Mouse (Mus musculus) hindbrain, embryonic 11.5 days (tissue): ENCODE results near the gene Dock4. TPM values are rescaled to one million over a fixed set of nuclear protein-coding genes. Genes with fewer than 3 reads are reported as not detected.

Experiments used
- ATAC-seq: fragments of 200-750 bp; cut with Nextera tagmentation; 2 replicates; pipeline ENCODE4 v1.8.0; 2017; ENCODE audit warnings: mild to moderate bottlenecking, moderate TSS enrichment, moderate library complexity; ENCODE audit not compliant: low FRiP score
- DNase-seq: peaks from one replicate; pipeline ENCODE4 v3.0.0-alpha.2; 2015; ENCODE audit warnings: low spot score
- H3K27ac ChIP-seq: fragments of 300-500 bp; sonication (generic); 2 replicates; pipeline ENCODE4 v1.5.1; 2014; ENCODE audit warnings: mild to moderate bottlenecking, low read depth, low read length
- H3K27me3 ChIP-seq: fragments of 300-500 bp; sonication (generic); 2 replicates; pipeline ENCODE4 v1.6.1; 2014; ENCODE audit warnings: mild to moderate bottlenecking, low read length, moderate library complexity, mixed read lengths; ENCODE audit not compliant: control insufficient read depth, insufficient read depth
- H3K36me3 ChIP-seq: fragments of 300-500 bp; sonication (generic); 2 replicates; pipeline ENCODE4 v1.6.1; 2014; ENCODE audit warnings: mild to moderate bottlenecking, low read length, moderate library complexity, mixed read lengths; ENCODE audit not compliant: control insufficient read depth, insufficient read depth
- H3K4me1 ChIP-seq: fragments of 300-500 bp; sonication (generic); replicated peaks from 2 replicates; pipeline ENCODE4 v1.6.1; 2014; ENCODE audit warnings: low read length, mixed read lengths; ENCODE audit not compliant: control insufficient read depth, insufficient read depth
- H3K4me2 ChIP-seq: fragments of 300-500 bp; sonication (generic); replicated peaks from 2 replicates; pipeline ENCODE4 v1.6.1; 2014; ENCODE audit warnings: mild to moderate bottlenecking, low read depth, low read length
- H3K4me3 ChIP-seq: fragments of 300-500 bp; sonication (generic); 2 replicates; pipeline ENCODE4 v1.5.1; 2014; ENCODE audit warnings: low read depth, low read length
- H3K9ac ChIP-seq: fragments of 300-500 bp; sonication (generic); 2 replicates; pipeline ENCODE4 v1.6.1; 2014; ENCODE audit warnings: low read depth, low read length
- H3K9me3 ChIP-seq: fragments of 300-500 bp; sonication (generic); 2 replicates; pipeline ENCODE4 v1.6.1; 2016; ENCODE audit warnings: low read length; ENCODE audit not compliant: control insufficient read depth
- WGBS: fragments of 180-500 bp; shearing (Covaris S2); extraction: QIAGEN DNeasy Blood & Tissue Kit; methylation state at CpG from one replicate; pipeline ENCODE4 v1.1.7; 2014; 5-methylcytosine and 5-hydroxymethylcytosine counted together
- polyA plus RNA-seq: library from polyadenylated mRNA; unstranded; fragments of >200 nt; fragmentation: Nextera tagmentation; extraction: Ambion mirVana; gene quantifications from 2 replicates; pipeline ENCODE4 v1.2.1, GENCODE M21; 2014

Dock4 gene
- polyA plus RNA-seq, 1 experiment from 2014 or later, result 29.4 TPM

DNA sequence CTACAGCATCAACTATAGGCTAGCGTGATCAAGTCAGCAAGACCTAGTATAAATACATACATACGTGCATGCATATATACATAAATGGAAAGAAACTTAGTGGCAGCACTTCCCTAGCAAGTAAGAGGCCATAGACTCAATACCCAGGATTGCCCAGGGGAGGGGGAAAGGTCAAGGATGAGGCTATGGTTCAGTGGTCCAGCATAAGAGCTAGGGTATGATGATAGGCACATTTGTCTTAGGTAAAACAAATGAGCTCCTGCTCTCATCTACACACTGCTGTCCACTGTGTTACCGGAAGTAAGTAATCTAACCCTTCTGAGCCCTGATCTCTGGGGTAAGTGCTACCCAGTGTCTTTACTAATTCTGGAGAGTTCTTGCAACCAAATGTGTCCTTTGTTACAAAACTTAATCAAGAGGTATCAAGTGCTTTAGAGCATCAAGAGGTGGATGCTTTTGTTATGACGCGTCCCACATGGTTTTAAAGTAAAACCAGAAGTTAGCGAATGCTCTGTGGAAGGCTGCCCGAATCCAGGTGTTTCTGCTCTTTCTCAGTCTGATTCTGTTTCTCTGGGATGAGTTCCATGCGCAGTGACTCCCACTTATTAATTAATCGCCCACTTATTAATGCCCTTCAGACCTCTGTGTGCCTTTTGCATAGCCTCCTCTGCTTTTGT is 3.5 kb downstream of the Dock4 start:
- H3K4me2 ChIP-seq, result no peak overlapping the region
- H3K4me1 ChIP-seq, result no peaks in the 10 kb centered on the region
- H3K27ac ChIP-seq, result no peak overlapping the region
- H3K4me3 ChIP-seq, result no peak overlapping the region
- no peak overlapping the region for H3K9ac ChIP-seq
- no peaks in the 10 kb centered on the region for H3K9me3 ChIP-seq
- DNase-seq (no peak), ATAC-seq (no peak)
- no peaks in the 10 kb centered on the region for H3K27me3 ChIP-seq
- WGBS, result 71% methylated on average over 9 of the region's 9 CpGs
- no peaks in the 10 kb centered on the region for H3K36me3 ChIP-seq

GRCm38 (mm10) chr12:40456517-40456916 is 10.8 kb downstream of the Dock4 start:
- Histone ChIP-seq H3K4me1 (no peaks in the 10 kb centered on the region), H3K36me3 (no peaks in the 10 kb centered on the region), H3K4me3 (no peak overlapping the region), H3K4me2 (no peak overlapping the region), H3K9ac (no peak overlapping the region), H3K27me3 (no peaks in the 10 kb centered on the region), H3K27ac (no peak overlapping the region), H3K9me3 (no peaks in the 10 kb centered on the region)
- 86% methylated on average over 2 of the region's 2 CpGs for WGBS
- ATAC-seq, result no peak
- no peak for DNase-seq

DNA sequence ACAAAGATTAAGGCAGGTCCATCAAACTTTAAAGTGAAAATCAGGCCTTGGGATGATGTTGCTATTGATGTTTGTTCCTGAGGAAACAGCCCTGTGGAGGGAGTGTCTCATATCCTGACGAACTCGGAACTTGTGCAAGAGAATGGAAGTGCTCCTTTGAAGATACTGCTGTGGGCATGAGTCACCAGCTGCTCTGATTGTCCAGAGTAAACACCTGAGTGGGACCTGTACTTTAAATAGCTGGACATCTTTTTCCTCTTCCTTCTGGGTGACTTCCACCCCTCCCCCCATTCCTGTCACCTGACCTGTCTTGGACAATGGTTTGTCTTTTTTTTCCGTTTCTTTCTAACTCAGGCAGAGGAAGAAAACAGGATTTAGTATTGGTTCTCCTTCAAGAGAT is 13.2 kb downstream of the Dock4 start:
- WGBS, result 77% methylated on average over 3 of the region's 3 CpGs
- H3K4me2 ChIP-seq, result no peak overlapping the region
- H3K27me3 ChIP-seq, result no peaks in the 10 kb centered on the region
- H3K9me3 ChIP-seq, result no peaks in the 10 kb centered on the region
- no peak overlapping the region for H3K9ac ChIP-seq
- no peak for DNase-seq
- no peak overlapping the region for H3K27ac ChIP-seq
- H3K4me1 ChIP-seq, result no peaks in the 10 kb centered on the region
- no peak overlapping the region for H3K4me3 ChIP-seq
- no peak for ATAC-seq
- no peaks in the 10 kb centered on the region for H3K36me3 ChIP-seq

- Histone ChIP-seq H3K9me3 (no peaks in the 10 kb centered on the region), H3K4me1 (0 out of 2 replicates have a peak, but pooled peaks cover 2% of the 10 kb centered on the region), H3K27me3 (no peaks in the 10 kb centered on the region), H3K4me2 (no peak overlapping the region), H3K36me3 (no peaks in the 10 kb centered on the region), H3K27ac (no peak overlapping the region), H3K4me3 (no peak overlapping the region), H3K9ac (no peak overlapping the region)
- ATAC-seq (no peak), DNase-seq (no peak)
- 81% methylated on average over 6 of the region's 6 CpGs for WGBS
These were observed 14.0 kb downstream of the Dock4 start for GRCm38 (mm10) chr12:40459673-40460265.

GRCm38 (mm10) chr12:40462693-40463235 is 17.0 kb downstream of the Dock4 start:
- Histone ChIP-seq H3K36me3 (no peaks in the 10 kb centered on the region), H3K4me3 (no peak overlapping the region), H3K9ac (no peak overlapping the region), H3K27me3 (no peaks in the 10 kb centered on the region), H3K4me2 (no peak overlapping the region), H3K27ac (no peak overlapping the region), H3K9me3 (no peaks in the 10 kb centered on the region), H3K4me1 (0 out of 2 replicates have a peak, but pooled peaks cover 2% of the 10 kb centered on the region)
- DNase-seq (no peak), ATAC-seq (no peak)
- WGBS, result 48% methylated on average over 7 of the region's 7 CpGs

GRCm38 (mm10) chr12:40463828-40464227 is 18.1 kb downstream of the Dock4 start:
- Histone ChIP-seq H3K4me3 (no peak overlapping the region), H3K27ac (no peak overlapping the region), H3K9me3 (no peaks in the 10 kb centered on the region), H3K9ac (no peak overlapping the region), H3K36me3 (no peaks in the 10 kb centered on the region), H3K4me2 (no peak overlapping the region), H3K4me1 (0 out of 2 replicates have a peak, but pooled peaks cover 2% of the 10 kb centered on the region), H3K27me3 (no peaks in the 10 kb centered on the region)
- DNase-seq, result no peak
- ATAC-seq, result no peak
- 67% methylated on average over 2 of the region's 2 CpGs for whole genome bisulfite sequencing

- no peak overlapping the region for H3K4me3 ChIP-seq
- ATAC-seq, result peak; percentile 34; the same call in 1 of the 2 replicates
- no peak overlapping the region for H3K4me2 ChIP-seq
- DNase-seq, result no peak
- no peak overlapping the region for H3K27ac ChIP-seq
- H3K9me3 ChIP-seq, result no peaks in the 10 kb centered on the region
- no peaks in the 10 kb centered on the region for H3K27me3 ChIP-seq
- 59% methylated on average over 6 of the region's 6 CpGs for WGBS
- 0 out of 2 replicates have a peak, but pooled peaks cover 2% of the 10 kb centered on the region for H3K4me1 ChIP-seq
- H3K36me3 ChIP-seq, result no peaks in the 10 kb centered on the region
- H3K9ac ChIP-seq, result no peak overlapping the region
These were observed 18.5 kb downstream of the Dock4 start for GRCm38 (mm10) chr12:40464282-40464681.

GRCm38 (mm10) chr12:40468235-40468634 is 22.5 kb downstream of the Dock4 start:
- no peak overlapping the region for H3K27ac ChIP-seq
- no peaks in the 10 kb centered on the region for H3K27me3 ChIP-seq
- WGBS, result 84% methylated on average over 4 of the region's 4 CpGs
- no peak overlapping the region for H3K9ac ChIP-seq
- H3K9me3 ChIP-seq, result no peaks in the 10 kb centered on the region
- DNase-seq, result no peak
- H3K4me3 ChIP-seq, result no peak overlapping the region
- H3K4me2 ChIP-seq, result no peak overlapping the region
- ATAC-seq, result no peak
- no peaks in the 10 kb centered on the region for H3K36me3 ChIP-seq
- 0 out of 2 replicates have a peak, but pooled peaks cover 2% of the 10 kb centered on the region for H3K4me1 ChIP-seq

- Histone ChIP-seq H3K9ac (no peak overlapping the region), H3K36me3 (no peaks in the 10 kb centered on the region), H3K4me3 (no peak overlapping the region), H3K9me3 (no peaks in the 10 kb centered on the region), H3K4me1 (0 out of 2 replicates have a peak, but pooled peaks cover 2% of the 10 kb centered on the region), H3K27me3 (no peaks in the 10 kb centered on the region), H3K27ac (no peak overlapping the region), H3K4me2 (no peak overlapping the region)
- no peak for DNase-seq
- WGBS, result 75% methylated on average over 5 of the region's 5 CpGs
- no peak for ATAC-seq
These were observed 23.3 kb downstream of the Dock4 start for GRCm38 (mm10) chr12:40469009-40469408.
